Mouse (Mus musculus) olfactory bulb, adult 2 months (tissue): ENCODE results near the gene Bckdk.

Source experiments
- CTCF ChIP-seq: fragments of 200-500 bp; IDR thresholded peaks from 2 replicates; pipeline ENCODE4 v1.5.1; 2012; ENCODE audit warnings: low read depth, mild to moderate bottlenecking, low read length, moderate library complexity; ENCODE audit not compliant: insufficient read depth
- POLR2A ChIP-seq: fragments of 200-500 bp; IDR thresholded peaks from 2 replicates; pipeline ENCODE4 v1.6.1; 2012; ENCODE audit warnings: mild to moderate bottlenecking, low read depth, low read length, moderate library complexity; ENCODE audit not compliant: insufficient read depth

GRCm38 (mm10) chr7:127907939-127908338 lies 4.1 kb downstream of the Bckdk start:
- TF ChIP-seq CTCF (no peak), POLR2A (no peak)
